Mouse (Mus musculus) ES-Bruce4 (cell line): ENCODE results near the gene Gpd2.

ENCODE experiments used
- CTCF ChIP-seq: IDR thresholded peaks from one replicate; pipeline ENCODE4 v1.8.1; 2011; ENCODE audit warnings: low read depth, low read length
- EP300 ChIP-seq: IDR thresholded peaks from 2 replicates; pipeline ENCODE4 v1.6.1; 2011; ENCODE audit warnings: low read depth, low read length; ENCODE audit not compliant: insufficient read depth
- POLR2A ChIP-seq: IDR thresholded peaks from one replicate; pipeline ENCODE4 v1.8.1; 2011; ENCODE audit warnings: low read length; ENCODE audit not compliant: insufficient read depth

GRCm38 (mm10) chr2:57238614-57239165 is 1.3 kb downstream of the Gpd2 start:
- TF ChIP-seq CTCF (no peak), POLR2A (no peak), EP300 (0 out of 2 replicates have a peak, but pooled peaks have one; percentile 10)
